Mouse (Mus musculus) brain, embryonic 14.5 days (tissue): Measurements from ENCODE around the gene Gimap4.

Source experiments
- CTCF ChIP-seq: fragments of 200-500 bp; IDR thresholded peaks from 2 replicates; pipeline ENCODE4 v1.5.1; 2012; ENCODE audit warnings: inconsistent platforms, mild to moderate bottlenecking, moderate library complexity, borderline replicate concordance; ENCODE audit not compliant: insufficient read depth, insufficient read length; ENCODE audit errors: extremely low read depth
- POLR2A ChIP-seq: fragments of 200-500 bp; IDR thresholded peaks from 2 replicates; pipeline ENCODE4 v1.6.1; 2012; ENCODE audit warnings: mild to moderate bottlenecking, inconsistent platforms, borderline replicate concordance; ENCODE audit not compliant: poor library complexity, insufficient read depth, insufficient read length, severe bottlenecking; ENCODE audit errors: extremely low read depth

DNA sequence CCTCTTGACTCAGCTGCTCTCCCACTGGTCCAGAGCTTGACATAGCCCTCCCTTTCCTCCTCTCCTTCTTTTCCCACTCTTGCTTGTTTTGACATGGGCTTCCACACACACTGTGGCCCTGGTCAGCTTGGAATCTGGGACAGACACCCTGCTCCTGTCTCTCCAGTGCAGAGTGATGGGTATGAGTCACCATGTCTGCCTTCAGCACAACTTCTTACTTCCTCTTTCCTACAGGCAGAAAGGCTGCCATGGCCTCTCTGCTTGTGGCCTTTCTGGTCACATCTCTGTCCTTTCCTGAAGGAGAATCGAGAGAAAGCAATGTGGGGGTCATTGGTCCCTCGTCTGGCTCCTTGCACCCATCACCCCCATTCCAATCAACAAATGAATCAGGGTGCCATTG, 2.7 kb downstream of the Gimap4 start:
- TF ChIP-seq CTCF (no peak), POLR2A (no peak)
